Mouse (Mus musculus): ENCODE results near the gene Txndc11.

DNA sequence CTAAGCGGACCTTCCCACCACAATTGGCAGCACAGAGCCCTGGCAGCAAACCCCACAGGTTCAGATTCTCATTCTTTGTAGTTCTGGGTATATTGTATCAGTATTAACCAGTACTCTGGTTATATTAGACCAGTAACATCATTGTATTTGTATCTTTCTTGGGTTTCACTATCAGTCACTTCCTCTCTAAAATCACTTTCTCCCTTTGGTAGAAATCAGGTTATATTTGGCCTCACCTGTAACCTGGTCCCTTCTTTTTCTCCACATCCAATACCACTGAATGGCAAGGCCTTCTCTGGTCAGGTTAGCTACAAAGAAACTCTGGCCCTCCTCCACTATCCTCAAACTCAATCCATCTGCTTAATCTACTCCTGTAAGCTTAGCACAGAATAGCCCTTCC lies 29.5 kb downstream of the Txndc11 start:
- TF ChIP-seq CTCF (IDR thresholded peaks at IDR 0.05; ENCODE audit: low read depth) = no peak
- no peak for TF ChIP-seq EP300 (IDR thresholded peaks at IDR 0.05; ENCODE audit: low read depth)

All from liver, embryonic 14.5 days (tissue).